Mouse (Mus musculus): ENCODE measurements around the gene Hexim2. TPM values are rescaled to one million over a fixed set of nuclear protein-coding genes. Genes with fewer than 3 reads are reported as not detected.

Gene Hexim2
- polyA plus RNA-seq, 1 experiment from 2014 or later: 9.6 TPM

- Histone ChIP-seq H3K27me3 (replicated peaks; ENCODE audit: control insufficient read depth, insufficient read depth, low read length) (peaks cover 16% of the 10 kb centered on the region), H3K9ac (ENCODE audit: low read length) (no peak overlapping the region), H3K9me3 (replicated peaks; ENCODE audit: control insufficient read depth, low read length) (no peaks in the 10 kb centered on the region), H3K4me1 (ENCODE audit: control insufficient read depth, insufficient read depth, low read length) (peaks cover 12% of the 10 kb centered on the region; the same call in 1 of the 2 replicates), H3K36me3 (ENCODE audit: control insufficient read depth, insufficient read depth, low read length) (no peaks in the 10 kb centered on the region), H3K4me2 (ENCODE audit: low read length) (no peak overlapping the region), H3K4me3 (ENCODE audit: low read depth, low read length) (no peak overlapping the region), H3K27ac (ENCODE audit: low read depth, low read length) (no peak overlapping the region)
- no peak for ATAC-seq
- DNase-seq (ENCODE audit: low spot score): no peak
- 87% methylated on average over 6 of the region's 6 CpGs for WGBS
Measured at GRCm38 (mm10) chr11:103105810-103106209, 26.4 kb upstream of the Hexim2 start.

GRCm38 (mm10) chr11:103106386-103106785 lies 25.8 kb upstream of the Hexim2 start:
- H3K27ac ChIP-seq (ENCODE audit: low read depth, low read length): no peak overlapping the region
- H3K9ac ChIP-seq (ENCODE audit: low read length): no peak overlapping the region
- H3K9me3 ChIP-seq (replicated peaks; ENCODE audit: control insufficient read depth, low read length): no peaks in the 10 kb centered on the region
- 42% methylated on average over 4 of the region's 4 CpGs for WGBS
- H3K4me1 ChIP-seq (ENCODE audit: control insufficient read depth, insufficient read depth, low read length): peaks cover 8% of the 10 kb centered on the region; the same call in 1 of the 2 replicates
- H3K27me3 ChIP-seq (replicated peaks; ENCODE audit: control insufficient read depth, insufficient read depth, low read length): peaks cover 14% of the 10 kb centered on the region
- H3K36me3 ChIP-seq (ENCODE audit: control insufficient read depth, insufficient read depth, low read length): no peaks in the 10 kb centered on the region
- H3K4me2 ChIP-seq (ENCODE audit: low read length): no peak overlapping the region
- no peak for ATAC-seq
- H3K4me3 ChIP-seq (ENCODE audit: low read depth, low read length): no peak overlapping the region
- no peak for DNase-seq (ENCODE audit: low spot score)

GRCm38 (mm10) chr11:103111301-103111700 lies 20.9 kb upstream of the Hexim2 start:
- Histone ChIP-seq H3K4me1 (ENCODE audit: control insufficient read depth, insufficient read depth, low read length) (peaks cover 13% of the 10 kb centered on the region), H3K4me3 (ENCODE audit: low read depth, low read length) (no peak overlapping the region), H3K27me3 (replicated peaks; ENCODE audit: control insufficient read depth, insufficient read depth, low read length) (peaks cover 22% of the 10 kb centered on the region), H3K9ac (ENCODE audit: low read length) (no peak overlapping the region), H3K36me3 (ENCODE audit: control insufficient read depth, insufficient read depth, low read length) (no peaks in the 10 kb centered on the region), H3K4me2 (ENCODE audit: low read length) (peak overlapping the region; percentile 48; the same call in 1 of the 2 replicates), H3K9me3 (replicated peaks; ENCODE audit: control insufficient read depth, low read length) (no peaks in the 10 kb centered on the region), H3K27ac (ENCODE audit: low read depth, low read length) (no peak overlapping the region)
- 16% methylated on average over 10 of the region's 10 CpGs for WGBS
- ATAC-seq (no peak), DNase-seq (ENCODE audit: low spot score) (no peak)

DNA sequence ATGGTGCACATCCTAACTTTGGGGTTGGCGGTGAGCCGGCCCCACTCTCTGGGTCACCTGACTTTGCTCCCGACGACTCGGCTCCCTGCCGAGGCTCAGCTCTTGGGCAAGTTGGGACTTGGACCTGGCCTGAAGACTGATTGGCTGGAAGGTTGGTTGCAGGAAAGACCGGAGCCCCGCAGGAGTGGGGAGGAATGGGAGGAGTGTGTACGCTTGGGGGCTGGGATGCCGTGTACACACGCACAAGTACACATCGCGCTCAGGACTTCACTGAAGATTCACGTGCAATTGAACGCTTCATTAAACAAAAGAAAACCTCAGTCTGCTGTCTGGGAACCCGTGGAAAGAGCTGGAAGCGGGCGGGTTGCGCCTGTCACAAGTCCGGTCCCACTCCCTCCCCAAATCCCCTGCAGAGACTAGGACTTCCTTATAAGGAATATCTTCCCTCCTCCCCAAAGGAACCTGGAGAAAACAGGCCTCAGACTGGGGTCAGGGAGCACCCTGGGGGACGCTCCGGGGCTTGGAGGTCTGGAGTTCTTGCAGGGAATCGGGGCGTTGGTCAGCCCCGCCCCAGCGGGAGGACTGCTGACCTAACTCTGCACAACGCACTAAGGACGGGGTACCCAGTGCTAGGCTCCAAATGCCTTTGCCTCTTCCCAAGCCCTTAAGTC lies 20.2 kb upstream of the Hexim2 start:
- ATAC-seq: no peak
- peak; percentile 31 for DNase-seq (ENCODE audit: low spot score)

DNA sequence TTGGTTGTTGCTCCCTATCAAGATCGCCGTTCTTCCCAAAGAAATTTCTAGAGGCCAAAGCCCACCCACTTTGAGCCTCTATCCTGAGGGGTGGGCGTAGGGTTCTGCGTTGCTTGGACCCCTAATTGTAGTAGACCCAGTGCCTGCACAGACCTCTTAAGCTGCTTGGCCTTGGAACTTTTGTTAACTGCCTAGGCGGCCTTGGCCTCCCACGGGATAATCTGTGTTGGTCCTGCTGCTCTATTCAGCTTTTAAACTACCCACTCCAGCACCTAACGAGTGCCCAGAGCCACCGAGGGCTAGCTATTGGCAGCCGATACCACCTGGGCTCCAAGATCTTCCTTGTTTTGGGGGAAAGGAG lies 19.7 kb upstream of the Hexim2 start:
- 7% methylated on average over 9 of the region's 9 CpGs for WGBS
- Histone ChIP-seq H3K9me3 (replicated peaks; ENCODE audit: control insufficient read depth, low read length) (no peaks in the 10 kb centered on the region), H3K36me3 (ENCODE audit: control insufficient read depth, insufficient read depth, low read length) (no peaks in the 10 kb centered on the region), H3K4me1 (ENCODE audit: control insufficient read depth, insufficient read depth, low read length) (peaks cover 16% of the 10 kb centered on the region), H3K4me3 (ENCODE audit: low read depth, low read length) (peak overlapping the region; percentile 17), H3K4me2 (ENCODE audit: low read length) (peak overlapping the region; percentile 48), H3K9ac (ENCODE audit: low read length) (peak overlapping the region; percentile 18; the same call in 1 of the 2 replicates), H3K27ac (ENCODE audit: low read depth, low read length) (no peak overlapping the region), H3K27me3 (replicated peaks; ENCODE audit: control insufficient read depth, insufficient read depth, low read length) (peaks cover 22% of the 10 kb centered on the region)
- no peak for ATAC-seq
- no peak for DNase-seq (ENCODE audit: low spot score)

More for the DNA sequence above, 20.2 kb upstream of the Hexim2 start:
- WGBS: 2% methylated on average over 28 of the region's 28 CpGs
- Histone ChIP-seq H3K9me3 (replicated peaks; ENCODE audit: control insufficient read depth, low read length) (no peaks in the 10 kb centered on the region), H3K4me3 (ENCODE audit: low read depth, low read length) (peak overlapping the region; percentile 17), H3K4me2 (ENCODE audit: low read length) (peak overlapping the region; percentile 48), H3K4me1 (ENCODE audit: control insufficient read depth, insufficient read depth, low read length) (peaks cover 15% of the 10 kb centered on the region), H3K27me3 (replicated peaks; ENCODE audit: control insufficient read depth, insufficient read depth, low read length) (peaks cover 22% of the 10 kb centered on the region), H3K36me3 (ENCODE audit: control insufficient read depth, insufficient read depth, low read length) (no peaks in the 10 kb centered on the region), H3K27ac (ENCODE audit: low read depth, low read length) (no peak overlapping the region), H3K9ac (ENCODE audit: low read length) (peak overlapping the region; percentile 18)

DNA sequence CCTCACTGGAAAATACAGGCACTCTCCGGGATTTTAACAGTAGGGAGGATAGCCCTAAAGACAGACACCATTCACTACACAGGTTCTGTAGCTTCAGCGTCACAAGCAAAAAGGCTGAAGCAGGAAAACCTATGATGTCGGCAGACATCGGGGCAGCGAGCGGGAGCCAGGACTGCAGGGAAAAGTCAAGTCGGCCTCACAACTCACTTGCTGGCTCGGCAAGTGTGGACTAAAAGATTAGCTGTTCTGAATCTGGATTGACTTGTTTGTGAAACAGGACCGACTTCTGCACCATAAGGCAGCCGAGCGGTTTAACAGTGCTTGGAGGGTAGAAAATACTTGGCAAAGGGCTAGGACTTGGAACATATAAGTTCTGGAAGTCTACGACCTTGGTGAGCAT lies 19.2 kb upstream of the Hexim2 start:
- DNase-seq (ENCODE audit: low spot score) (no peak), ATAC-seq (no peak)
- Histone ChIP-seq H3K4me2 (ENCODE audit: low read length) (0 out of 2 replicates have a peak overlapping the region, but pooled peaks have one; percentile 48), H3K27me3 (replicated peaks; ENCODE audit: control insufficient read depth, insufficient read depth, low read length) (peaks cover 22% of the 10 kb centered on the region), H3K9me3 (replicated peaks; ENCODE audit: control insufficient read depth, low read length) (no peaks in the 10 kb centered on the region), H3K27ac (ENCODE audit: low read depth, low read length) (no peak overlapping the region), H3K4me3 (ENCODE audit: low read depth, low read length) (no peak overlapping the region), H3K9ac (ENCODE audit: low read length) (no peak overlapping the region), H3K4me1 (ENCODE audit: control insufficient read depth, insufficient read depth, low read length) (peaks cover 19% of the 10 kb centered on the region), H3K36me3 (ENCODE audit: control insufficient read depth, insufficient read depth, low read length) (no peaks in the 10 kb centered on the region)
- WGBS: 28% methylated on average over 12 of the region's 12 CpGs

GRCm38 (mm10) chr11:103113771-103114170 lies 18.5 kb upstream of the Hexim2 start:
- DNase-seq (ENCODE audit: low spot score) (no peak), ATAC-seq (no peak)
- no peak overlapping the region for H3K4me2 ChIP-seq (ENCODE audit: low read length)
- WGBS: 76% methylated on average over 4 of the region's 4 CpGs
- H3K9ac ChIP-seq (ENCODE audit: low read length): no peak overlapping the region
- no peaks in the 10 kb centered on the region for H3K9me3 ChIP-seq (replicated peaks; ENCODE audit: control insufficient read depth, low read length)
- peaks cover 22% of the 10 kb centered on the region for H3K27me3 ChIP-seq (replicated peaks; ENCODE audit: control insufficient read depth, insufficient read depth, low read length)
- no peaks in the 10 kb centered on the region for H3K36me3 ChIP-seq (ENCODE audit: control insufficient read depth, insufficient read depth, low read length)
- H3K27ac ChIP-seq (ENCODE audit: low read depth, low read length): no peak overlapping the region
- peaks cover 26% of the 10 kb centered on the region for H3K4me1 ChIP-seq (ENCODE audit: control insufficient read depth, insufficient read depth, low read length)
- no peak overlapping the region for H3K4me3 ChIP-seq (ENCODE audit: low read depth, low read length)

GRCm38 (mm10) chr11:103114270-103114943 lies 17.8 kb upstream of the Hexim2 start:
- Histone ChIP-seq H3K9me3 (replicated peaks; ENCODE audit: control insufficient read depth, low read length) (no peaks in the 10 kb centered on the region), H3K27ac (ENCODE audit: low read depth, low read length) (no peak overlapping the region), H3K4me2 (ENCODE audit: low read length) (peak overlapping the region; percentile 63), H3K36me3 (ENCODE audit: control insufficient read depth, insufficient read depth, low read length) (no peaks in the 10 kb centered on the region), H3K4me1 (ENCODE audit: control insufficient read depth, insufficient read depth, low read length) (peaks cover 29% of the 10 kb centered on the region), H3K9ac (ENCODE audit: low read length) (peak overlapping the region; percentile 73; the same call in 1 of the 2 replicates), H3K27me3 (replicated peaks; ENCODE audit: control insufficient read depth, insufficient read depth, low read length) (peaks cover 22% of the 10 kb centered on the region), H3K4me3 (ENCODE audit: low read depth, low read length) (peak overlapping the region; percentile 54)
- ATAC-seq (no peak), DNase-seq (ENCODE audit: low spot score) (no peak)
- 80% methylated on average over 11 of the region's 11 CpGs for WGBS

Data from forebrain, embryonic 14.5 days (tissue).